Mouse (Mus musculus) midbrain, embryonic 11.5 days (tissue): ENCODE measurements around the gene Thy1. TPM values are rescaled to one million over a fixed set of nuclear protein-coding genes. Genes with fewer than 3 reads are reported as not detected.
A peak's percentile ranks its signal among the peaks of the same experiment; 100 is the strongest.

Experiments used
- ATAC-seq: fragments of 200-750 bp; cut with Nextera tagmentation; 2 replicates; pipeline ENCODE4 v1.8.0; 2017; ENCODE audit warnings: moderate TSS enrichment, moderate library complexity; ENCODE audit not compliant: low FRiP score
- DNase-seq: peaks from one replicate; pipeline ENCODE4 v3.0.0; 2015; ENCODE audit warnings: low spot score; ENCODE audit errors: missing footprints
- H3K27ac ChIP-seq: fragments of 300-500 bp; sonication (generic); 2 replicates; pipeline ENCODE4 v1.5.1; 2014; ENCODE audit warnings: low read depth, low read length
- H3K27me3 ChIP-seq: fragments of 300-500 bp; sonication (generic); 2 replicates; pipeline ENCODE4 v1.6.1; 2014; ENCODE audit warnings: mild to moderate bottlenecking, low read length, moderate library complexity, mixed read lengths; ENCODE audit not compliant: control insufficient read depth, insufficient read depth
- H3K36me3 ChIP-seq: fragments of 300-500 bp; sonication (generic); 2 replicates; pipeline ENCODE4 v1.6.1; 2014; ENCODE audit warnings: mild to moderate bottlenecking, low read length, moderate library complexity, mixed read lengths; ENCODE audit not compliant: control insufficient read depth, insufficient read depth
- H3K4me1 ChIP-seq: fragments of 300-500 bp; sonication (generic); 2 replicates; pipeline ENCODE4 v1.6.1; 2014; ENCODE audit warnings: low read length; ENCODE audit not compliant: control insufficient read depth, insufficient read depth
- H3K4me2 ChIP-seq: fragments of 300-500 bp; sonication (generic); 2 replicates; pipeline ENCODE4 v1.6.1; 2014; ENCODE audit warnings: mild to moderate bottlenecking, moderate library complexity
- H3K4me3 ChIP-seq: fragments of 300-500 bp; sonication (generic); 2 replicates; pipeline ENCODE4 v1.5.1; 2014; ENCODE audit warnings: low read depth, low read length
- H3K9ac ChIP-seq: fragments of 300-500 bp; sonication (generic); 2 replicates; pipeline ENCODE4 v1.6.1; 2014; ENCODE audit warnings: low read length
- H3K9me3 ChIP-seq: fragments of 300-500 bp; sonication (generic); 2 replicates; pipeline ENCODE4 v1.6.1; 2016; ENCODE audit warnings: low read length; ENCODE audit not compliant: control insufficient read depth
- WGBS: fragments of 180-500 bp; shearing (Covaris S2); extraction: QIAGEN DNeasy Blood & Tissue Kit; methylation state at CpG from one replicate; pipeline ENCODE4 v1.1.7; 2014; 5-methylcytosine and 5-hydroxymethylcytosine counted together
- polyA plus RNA-seq: library from polyadenylated mRNA; unstranded; fragments of >200 nt; fragmentation: Nextera tagmentation; extraction: Ambion mirVana; gene quantifications from 2 replicates; pipeline ENCODE4 v1.2.1, GENCODE M21; 2014

Thy1 gene
- polyA plus RNA-seq, 1 experiment from 2014 or later, result not detected

DNA sequence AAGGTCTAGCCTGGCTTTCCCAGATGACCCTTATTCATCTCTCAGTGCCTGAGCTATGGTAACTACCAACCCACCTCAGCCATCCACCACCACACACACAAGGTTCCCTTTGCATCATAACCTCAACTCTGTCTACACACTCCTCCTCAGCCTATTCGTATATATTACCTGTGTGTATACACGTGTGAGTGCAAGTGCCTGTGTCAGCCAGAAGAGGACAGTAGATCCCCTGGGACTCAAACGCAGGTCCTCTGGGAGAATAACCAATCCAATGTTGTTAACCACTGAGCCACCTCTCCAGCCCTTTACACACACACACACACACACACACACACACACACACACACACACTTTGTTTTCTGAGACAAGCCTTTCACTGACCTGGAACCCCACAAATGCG, 12.5 kb upstream of the Thy1 start:
- 88% methylated on average over 4 of the region's 4 CpGs for WGBS
- no peak for ATAC-seq
- H3K27ac ChIP-seq, result no peak overlapping the region

DNA sequence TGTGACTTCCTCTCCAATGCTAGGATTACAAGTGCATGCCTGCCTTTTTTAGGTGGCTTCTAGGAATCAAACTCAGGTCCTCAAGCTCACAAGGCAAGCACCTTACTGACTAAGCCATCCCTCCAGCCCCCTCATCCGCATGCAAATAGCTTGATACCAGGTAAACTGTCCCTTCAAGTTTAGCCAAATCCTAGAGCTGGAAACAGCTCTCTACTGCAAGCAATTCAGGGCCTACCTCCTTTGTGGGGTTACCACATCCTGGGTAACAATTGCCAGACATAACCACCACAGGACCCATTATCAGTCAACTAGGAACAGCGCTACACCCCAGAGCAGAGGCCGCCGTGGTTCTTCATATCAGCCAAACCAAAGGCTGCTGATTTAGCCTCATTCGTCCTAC, 12.1 kb upstream of the Thy1 start:
- Histone ChIP-seq H3K9ac (no peak overlapping the region), H3K4me2 (no peak overlapping the region), H3K36me3 (no peaks in the 10 kb centered on the region), H3K9me3 (no peaks in the 10 kb centered on the region), H3K27me3 (no peaks in the 10 kb centered on the region), H3K4me1 (no peaks in the 10 kb centered on the region), H3K4me3 (no peak overlapping the region), H3K27ac (no peak overlapping the region)
- WGBS, result 86% methylated on average over 5 of the region's 5 CpGs
- ATAC-seq, result no peak
- DNase-seq, result no peak

More for the DNA sequence above, 12.5 kb upstream of the Thy1 start:
- no peak overlapping the region for H3K4me3 ChIP-seq
- H3K4me2 ChIP-seq, result no peak overlapping the region
- no peaks in the 10 kb centered on the region for H3K36me3 ChIP-seq
- no peaks in the 10 kb centered on the region for H3K27me3 ChIP-seq
- no peak overlapping the region for H3K9ac ChIP-seq
- no peak for DNase-seq
- no peaks in the 10 kb centered on the region for H3K9me3 ChIP-seq
- H3K4me1 ChIP-seq, result no peaks in the 10 kb centered on the region

DNA sequence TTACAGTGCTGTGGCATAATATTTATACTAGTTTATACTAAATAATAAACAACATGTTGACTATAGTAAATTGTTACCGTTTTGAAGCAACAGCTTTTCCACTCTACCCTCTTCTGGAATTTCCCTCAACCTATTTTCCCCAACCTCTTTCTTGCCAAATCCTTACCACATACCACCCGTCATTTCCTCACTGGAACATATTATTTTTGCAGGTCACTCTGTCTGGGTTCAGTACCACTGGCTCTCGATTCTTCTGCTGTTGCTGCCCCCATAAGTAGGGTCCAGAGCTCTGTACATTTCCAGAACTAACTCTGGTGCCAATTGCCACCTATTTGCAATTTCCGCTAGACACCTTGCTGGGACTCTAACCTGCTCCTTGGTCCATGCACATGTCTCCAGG, 11.2 kb upstream of the Thy1 start:
- no peaks in the 10 kb centered on the region for H3K36me3 ChIP-seq
- no peak overlapping the region for H3K27ac ChIP-seq
- no peaks in the 10 kb centered on the region for H3K4me1 ChIP-seq
- H3K9ac ChIP-seq, result no peak overlapping the region
- 82% methylated on average over 4 of the region's 4 CpGs for WGBS
- ATAC-seq, result no peak
- H3K4me3 ChIP-seq, result no peak overlapping the region
- no peaks in the 10 kb centered on the region for H3K27me3 ChIP-seq
- no peaks in the 10 kb centered on the region for H3K9me3 ChIP-seq
- H3K4me2 ChIP-seq, result no peak overlapping the region
- no peak for DNase-seq

DNA sequence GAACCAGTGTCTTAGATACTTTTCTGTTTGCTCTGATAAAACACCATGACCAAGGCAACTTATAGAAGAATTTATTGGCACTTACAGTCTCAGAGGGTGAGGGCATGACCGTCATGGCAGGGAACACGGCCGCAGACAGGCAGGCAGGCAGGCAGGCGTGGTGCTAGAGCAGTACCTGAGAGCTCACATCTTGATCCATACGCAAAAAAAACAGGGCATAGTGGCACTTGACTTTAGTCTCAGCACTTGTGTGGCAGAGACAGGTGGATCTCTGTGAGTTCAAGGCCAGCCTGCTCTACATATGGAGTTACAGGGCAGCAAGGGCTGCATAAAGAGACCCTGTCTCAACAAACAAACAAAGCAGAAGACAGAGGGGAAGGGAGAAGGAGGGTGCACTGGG, 9.9 kb upstream of the Thy1 start:
- no peaks in the 10 kb centered on the region for H3K27me3 ChIP-seq
- H3K4me1 ChIP-seq, result no peaks in the 10 kb centered on the region
- DNase-seq (no peak), ATAC-seq (no peak)
- H3K27ac ChIP-seq, result no peak overlapping the region
- WGBS, result 93% methylated on average over 5 of the region's 5 CpGs
- H3K4me3 ChIP-seq, result no peak overlapping the region
- no peaks in the 10 kb centered on the region for H3K9me3 ChIP-seq
- no peak overlapping the region for H3K9ac ChIP-seq
- H3K4me2 ChIP-seq, result no peak overlapping the region
- H3K36me3 ChIP-seq, result no peaks in the 10 kb centered on the region

DNA sequence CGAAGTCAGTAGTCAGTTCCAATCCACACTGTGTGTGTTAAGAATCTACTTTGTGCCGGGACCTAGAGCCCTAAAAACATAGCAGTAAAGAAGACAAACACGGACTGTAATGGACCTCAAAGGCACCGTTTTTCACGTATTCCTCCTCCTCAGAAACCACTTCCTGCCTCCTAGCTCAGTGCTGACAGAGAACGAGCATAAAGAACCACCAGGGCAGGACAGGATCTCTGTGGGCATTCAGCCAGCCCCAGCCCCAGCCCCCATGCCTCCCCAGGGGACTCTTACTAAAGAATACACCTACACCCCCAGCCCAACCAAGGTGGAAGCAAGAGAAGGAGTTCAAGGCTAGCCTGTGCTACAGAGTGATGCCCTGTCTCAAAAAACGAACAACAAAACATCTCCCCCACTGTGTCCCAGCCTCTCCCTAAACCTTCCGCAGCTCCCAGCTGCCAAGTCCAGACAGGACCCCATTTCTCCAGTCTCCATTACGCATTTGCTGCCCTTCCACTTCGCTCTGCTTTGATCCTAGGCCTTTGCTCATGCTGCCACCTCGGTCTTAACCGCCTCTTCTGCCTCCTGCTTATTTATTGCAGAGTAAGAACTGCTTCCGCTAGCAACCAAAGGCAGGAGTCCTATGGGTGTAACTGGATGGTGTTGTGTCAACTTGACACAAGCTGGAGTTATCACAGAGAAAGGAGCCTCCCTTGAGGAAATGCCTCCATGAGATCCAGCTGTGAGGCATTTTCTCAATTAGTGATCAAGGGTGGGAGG, 9.0 kb upstream of the Thy1 start:
- Histone ChIP-seq H3K4me1 (no peaks in the 10 kb centered on the region), H3K9me3 (no peaks in the 10 kb centered on the region), H3K4me2 (no peak overlapping the region), H3K36me3 (no peaks in the 10 kb centered on the region), H3K4me3 (no peak overlapping the region), H3K9ac (no peak overlapping the region), H3K27ac (no peak overlapping the region), H3K27me3 (no peaks in the 10 kb centered on the region)
- ATAC-seq (no peak), DNase-seq (no peak)
- WGBS, result 81% methylated on average over 13 of the region's 13 CpGs

DNA sequence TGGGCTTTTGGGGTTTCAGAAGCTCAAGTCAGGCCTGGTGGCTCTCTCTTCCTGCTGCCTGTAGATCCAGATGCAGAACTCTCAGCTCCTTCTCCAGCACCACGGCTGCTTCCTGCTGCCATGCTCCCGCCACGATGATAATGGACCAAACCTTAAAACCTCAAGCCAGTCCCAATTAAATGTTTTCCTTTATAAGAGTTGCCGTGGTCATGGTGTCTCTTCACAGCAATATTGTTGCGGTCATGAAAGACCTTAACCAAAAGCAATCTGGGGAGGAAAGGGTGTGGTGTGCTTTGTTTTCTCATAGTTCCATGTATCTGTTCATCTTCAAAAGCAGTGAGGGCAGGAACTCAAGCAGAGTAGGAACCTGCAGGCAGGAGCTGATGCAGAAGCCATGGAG, 6.1 kb upstream of the Thy1 start:
- 91% methylated on average over 5 of the region's 5 CpGs for WGBS
- Histone ChIP-seq H3K4me1 (no peaks in the 10 kb centered on the region), H3K27ac (no peak overlapping the region), H3K9me3 (no peaks in the 10 kb centered on the region), H3K27me3 (peaks cover under 1% of the 10 kb centered on the region; the same call in 1 of the 2 replicates), H3K4me2 (no peak overlapping the region), H3K9ac (no peak overlapping the region), H3K4me3 (no peak overlapping the region), H3K36me3 (no peaks in the 10 kb centered on the region)
- no peak for DNase-seq
- ATAC-seq, result no peak

DNA sequence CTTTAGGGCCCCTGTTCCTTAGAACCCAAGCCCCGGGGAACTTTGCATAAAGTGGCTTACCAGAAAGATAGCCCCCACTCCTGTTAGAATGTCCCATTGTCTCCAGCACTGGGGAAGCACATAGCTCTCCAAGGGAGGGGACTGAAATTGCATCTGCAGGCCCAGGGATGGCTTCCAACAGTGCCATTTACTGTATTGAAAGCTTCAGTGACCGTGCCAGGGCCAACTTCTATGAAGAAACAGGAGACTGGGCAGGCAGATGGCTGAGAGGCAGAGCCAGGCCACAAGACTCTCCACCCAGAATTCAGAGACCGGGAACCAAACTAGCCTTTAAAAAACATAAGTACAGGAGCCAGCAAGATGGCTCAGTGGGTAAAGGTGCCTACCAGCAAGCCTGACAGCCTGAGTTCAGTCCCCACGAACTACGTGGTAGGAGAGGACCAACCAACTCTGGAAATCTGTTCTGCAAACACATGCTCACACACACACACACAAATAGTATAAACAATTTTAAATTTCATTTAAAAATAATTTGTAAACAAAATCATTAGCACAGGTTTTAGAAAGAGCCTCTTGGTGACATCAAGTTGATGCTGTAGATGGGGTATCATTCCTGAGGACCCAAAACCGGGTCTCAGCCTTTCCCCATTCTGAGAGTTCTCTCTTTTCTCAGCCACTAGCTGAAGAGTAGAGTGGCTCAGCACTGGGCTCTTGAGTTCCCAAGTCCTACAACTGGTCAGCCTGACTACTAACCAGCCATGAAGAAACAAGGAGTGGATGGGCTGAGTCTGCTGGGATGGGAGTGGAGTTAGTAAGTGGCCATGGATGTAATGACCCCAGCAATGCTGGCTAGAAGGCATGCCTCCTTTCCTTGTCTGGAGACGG, 1.4 kb upstream of the Thy1 start:
- DNase-seq, result no peak
- no peak overlapping the region for H3K9ac ChIP-seq
- peaks cover 6% of the 10 kb centered on the region; the same call in 1 of the 2 replicates for H3K4me1 ChIP-seq
- H3K4me2 ChIP-seq, result no peak overlapping the region
- peaks cover 28% of the 10 kb centered on the region for H3K27me3 ChIP-seq
- H3K36me3 ChIP-seq, result no peaks in the 10 kb centered on the region
- no peak overlapping the region for H3K27ac ChIP-seq
- ATAC-seq, result no peak
- no peak overlapping the region for H3K4me3 ChIP-seq
- WGBS, result 65% methylated on average over 7 of the region's 7 CpGs
- no peaks in the 10 kb centered on the region for H3K9me3 ChIP-seq

DNA sequence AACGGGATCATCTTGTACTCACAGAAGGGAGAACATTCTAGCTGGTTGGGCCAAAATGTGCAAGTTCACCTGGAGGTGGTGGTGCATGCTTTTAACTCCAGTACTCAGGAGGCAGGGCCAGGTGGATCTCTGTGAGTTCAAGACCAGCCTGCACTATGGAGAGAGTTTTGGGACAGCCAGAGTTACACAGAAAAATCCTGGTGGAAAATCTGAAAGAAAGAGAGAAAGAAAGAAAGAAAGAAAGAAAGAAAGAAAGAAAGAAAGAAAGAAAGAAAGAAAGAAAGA, 846 bp upstream of the Thy1 start:
- no peaks in the 10 kb centered on the region for H3K36me3 ChIP-seq
- no peak overlapping the region for H3K4me3 ChIP-seq
- no peak overlapping the region for H3K9ac ChIP-seq
- 83% methylated on average over 1 of the region's 1 CpGs for WGBS
- ATAC-seq (no peak), DNase-seq (no peak)
- no peaks in the 10 kb centered on the region for H3K9me3 ChIP-seq
- H3K4me2 ChIP-seq, result no peak overlapping the region
- peaks cover 8% of the 10 kb centered on the region for H3K4me1 ChIP-seq
- peaks cover 28% of the 10 kb centered on the region for H3K27me3 ChIP-seq
- no peak overlapping the region for H3K27ac ChIP-seq

DNA sequence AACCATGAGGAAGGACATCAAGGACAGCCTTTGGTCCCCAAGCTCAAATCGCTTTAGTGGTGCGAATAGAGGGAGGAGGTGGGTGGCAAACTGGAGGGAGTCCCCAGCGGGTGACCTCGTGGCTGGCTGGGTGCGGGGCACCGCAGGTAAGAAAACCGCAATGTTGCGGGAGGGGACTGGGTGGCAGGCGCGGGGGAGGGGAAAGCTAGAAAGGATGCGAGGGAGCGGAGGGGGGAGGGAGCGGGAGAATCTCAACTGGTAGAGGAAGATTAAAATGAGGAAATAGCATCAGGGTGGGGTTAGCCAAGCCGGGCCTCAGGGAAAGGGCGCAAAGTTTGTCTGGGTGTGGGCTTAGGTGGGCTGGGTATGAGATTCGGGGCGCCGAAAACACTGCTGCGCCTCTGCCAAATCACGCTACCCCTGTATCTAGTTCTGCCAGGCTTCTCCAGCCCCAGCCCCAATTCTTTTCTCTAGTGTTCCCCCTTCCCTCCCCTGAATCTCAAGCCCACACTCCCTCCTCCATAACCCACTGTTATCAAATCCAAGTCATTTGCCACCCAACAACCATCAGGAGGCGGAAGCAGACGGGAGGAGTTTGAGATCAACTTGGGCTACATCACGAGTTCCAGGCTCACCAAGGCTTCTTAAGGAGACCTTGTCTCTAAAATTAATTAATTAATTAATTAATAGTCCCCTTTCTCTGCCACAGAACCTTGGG, 683 bp downstream of the Thy1 start:
- peak; percentile 88 for DNase-seq
- peak overlapping the region; percentile 26 for H3K4me3 ChIP-seq
- peak overlapping the region; percentile 52 for H3K4me2 ChIP-seq
- H3K9ac ChIP-seq, result no peak overlapping the region
- H3K36me3 ChIP-seq, result no peaks in the 10 kb centered on the region
- 3% methylated on average over 23 of the region's 23 CpGs for WGBS
- peaks cover 28% of the 10 kb centered on the region for H3K27me3 ChIP-seq
- H3K9me3 ChIP-seq, result no peaks in the 10 kb centered on the region
- peaks cover 8% of the 10 kb centered on the region for H3K4me1 ChIP-seq
- no peak for ATAC-seq
- H3K27ac ChIP-seq, result no peak overlapping the region
